ENCODE assay signal across 9 mouse cellular contexts in genomic region chr2:53085617-53086202, GRCm38 (mm10).
DNase-seq lines count a peak whose midpoint lies in the region; ATAC-seq and TF ChIP-seq lines count a peak whose summit lies in the region.
"Had no signal": no experiment of that assay in that cellular context is flagged by ENCODE, and none has a peak within 500 bp of the region (broad histone marks: within the 10 kb centered on the region; RNA-seq: fewer than 3 reads in every experiment).

No protein-coding gene starts in this region.

- peak; percentile 23 for DNase-seq in liver
- no peak for DNase-seq in liver, embryonic 11.5 days (ENCODE audit: low spot score)
- DNase-seq in Patski (ENCODE audit: low read depth, low spot score) = no peak
- peak; percentile 47 for DNase-seq in cerebellum, adult 9-11 months
- peak; percentile 49 to 71 for DNase-seq in heart, postnatal 14 days
- peak; percentile 48 to 56 for DNase-seq in left cerebral cortex, postnatal 14 days (ENCODE audit: low spot score in 2 of 2)
- peak; percentile 28 to 33 for DNase-seq in thymus, postnatal 36 days

- WGBS in liver, embryonic 11.5 days = 40% methylated on average over 9 of the region's 9 CpGs
- 59% methylated on average over 9 of the region's 9 CpGs for WGBS in midbrain, embryonic 15.5 days

- no peak overlapping the region for H3K4me3 ChIP-seq in liver, embryonic 11.5 days (ENCODE audit: low read depth, low read length)
- no peak overlapping the region for H3K4me3 ChIP-seq in midbrain, embryonic 15.5 days
- H3K4me3 ChIP-seq: liver, embryonic 15.5 days had no signal

- intact Hi-C loops in heart, postnatal 14 days (cut with DNase I) = loop anchor here (1.0 to 10.0 kb wide), 4 partner anchors 79 to 451 kb away; partner anchors contain the start of gene Fmnl2
- intact Hi-C loops in left cerebral cortex, postnatal 14 days (cut with DNase I) = loop anchor here (2.0 kb wide), 1 partner anchor 323 kb away; no protein-coding TSS in a partner anchor

- peak; percentile 70 for TF ChIP-seq CTCF in Patski (IDR thresholded peaks at IDR 0.05)

- no peaks in the 10 kb centered on the region for H3K27me3 ChIP-seq in liver, embryonic 11.5 days (replicated peaks; ENCODE audit: control insufficient read depth, insufficient read depth, low read length)
- no peaks in the 10 kb centered on the region for H3K27me3 ChIP-seq in Patski
- no peaks in the 10 kb centered on the region for H3K27me3 ChIP-seq in midbrain, embryonic 15.5 days (replicated peaks)
- H3K27me3 ChIP-seq: liver, embryonic 15.5 days had no signal

- in situ Hi-C loops in Patski (cut with MboI; ENCODE audit: low pct_unique_long_range_greater_than_20kb) = loop anchor here (5.0 kb wide), 2 partner anchors 228 to 318 kb away; partner anchors contain the start of gene Fmnl2

- CTCF ChIA-PET in Patski (lab: Charles Lee) = interaction anchor here (1.0 to 1.9 kb wide), 4 partner anchors 319 to 329 kb away, joined by 4 to 11 read pairs (median 6); no protein-coding TSS in a partner anchor

- no peak for ATAC-seq in liver, embryonic 11.5 days (replicated peaks; ENCODE audit: low FRiP score)
- no peak for ATAC-seq in Patski
- ATAC-seq in midbrain, embryonic 15.5 days (replicated peaks) = peak; percentile 34; the same call in 1 of the 2 replicates

- H3K9ac ChIP-seq in liver, embryonic 11.5 days (ENCODE audit: low read depth, low read length) = no peak overlapping the region
- no peak overlapping the region for H3K9ac ChIP-seq in midbrain, embryonic 15.5 days
- H3K9ac ChIP-seq: liver, embryonic 15.5 days had no signal

- no peaks in the 10 kb centered on the region for H3K4me1 ChIP-seq in liver, embryonic 11.5 days (replicated peaks; ENCODE audit: control insufficient read depth, insufficient read depth, low read length)
- peaks cover 9% of the 10 kb centered on the region; the same call in 1 of the 2 replicates for H3K4me1 ChIP-seq in midbrain, embryonic 15.5 days
- H3K4me1 ChIP-seq: liver, embryonic 15.5 days had no signal

- POLR2A ChIA-PET in Patski (lab: Charles Lee) = no interaction called here

- H3K4me2 ChIP-seq in liver, embryonic 11.5 days = no peak overlapping the region
- no peak overlapping the region for H3K4me2 ChIP-seq in midbrain, embryonic 15.5 days
- H3K4me2 ChIP-seq: liver, embryonic 15.5 days had no signal

- H3K36me3 ChIP-seq in liver, embryonic 11.5 days (ENCODE audit: control insufficient read depth, insufficient read depth, low read length) = no peaks in the 10 kb centered on the region
- no peaks in the 10 kb centered on the region for H3K36me3 ChIP-seq in midbrain, embryonic 15.5 days (replicated peaks)
- H3K36me3 ChIP-seq: liver, embryonic 15.5 days had no signal

- H3K9me3 ChIP-seq in liver, embryonic 11.5 days (ENCODE audit: control insufficient read depth, low read length) = no peaks in the 10 kb centered on the region
- no peaks in the 10 kb centered on the region for H3K9me3 ChIP-seq in midbrain, embryonic 15.5 days
- H3K9me3 ChIP-seq: liver, embryonic 15.5 days had no signal

- no peak overlapping the region for H3K27ac ChIP-seq in liver, embryonic 11.5 days (ENCODE audit: low read depth, low read length)
- no peak overlapping the region for H3K27ac ChIP-seq in midbrain, embryonic 15.5 days
- H3K27ac ChIP-seq: liver, embryonic 15.5 days had no signal

Comparison
In these comparisons a context has a peak if more than half of its experiments do, and no peak if none do; other contexts are left out.
1. DNase-seq: peak in liver (single experiment), cerebellum, adult 9-11 months (single experiment), heart, postnatal 14 days (2 of 2), left cerebral cortex, postnatal 14 days (2 of 2) and thymus, postnatal 36 days (2 of 2); none in liver, embryonic 11.5 days (single experiment) and Patski (single experiment).